Comparison of ENCODE assay signal across 9 mouse cellular contexts in the genomic region with DNA sequence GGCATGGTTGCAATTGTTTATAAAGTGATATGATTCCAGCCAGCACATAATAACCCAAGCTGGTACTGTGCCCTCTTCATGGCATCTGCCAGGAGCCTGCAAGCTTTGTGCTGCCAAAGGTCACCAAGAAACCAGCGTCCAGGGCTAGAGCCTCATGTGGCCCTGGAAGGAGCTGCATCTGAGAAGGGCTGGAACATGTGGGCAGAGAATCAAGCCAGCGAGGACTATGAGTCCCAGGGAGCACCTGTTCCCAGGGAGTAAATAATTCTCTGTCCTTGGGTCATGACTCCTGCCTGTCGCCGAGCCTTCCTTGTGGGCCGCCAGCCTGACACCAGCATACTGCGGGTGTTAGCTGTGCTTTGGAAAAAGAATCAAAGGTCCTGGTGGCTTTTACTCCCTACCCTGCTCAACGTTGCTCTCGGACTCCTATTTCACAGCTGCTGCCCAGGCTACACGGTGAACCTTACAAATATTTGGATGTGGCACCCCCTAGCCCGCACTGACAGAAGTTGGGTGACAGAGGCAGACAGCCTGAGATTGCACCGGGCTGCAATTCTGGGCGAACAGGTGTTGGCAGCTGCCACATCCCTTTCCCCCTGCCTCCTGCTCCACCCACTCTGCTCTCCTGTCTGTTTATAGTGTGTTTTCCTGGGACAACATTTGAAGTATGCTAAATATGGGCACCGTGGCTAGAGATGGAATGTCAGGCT.
DNase-seq lines count a peak whose midpoint lies in the region; ATAC-seq and TF ChIP-seq lines count a peak whose summit lies in the region.
"Had no signal": no experiment of that assay in that cellular context is flagged by ENCODE, and none has a peak within 500 bp of the region (broad histone marks: within the 10 kb centered on the region; RNA-seq: fewer than 3 reads in every experiment).

No protein-coding gene starts in this region.

- peak; percentile 27; the same call in 1 of the 2 replicates for ATAC-seq in hindbrain, embryonic 16.5 days
- no peak for ATAC-seq in hindbrain, embryonic 13.5 days (ENCODE audit: low FRiP score)
- peak; percentile 17; the same call in 1 of the 2 replicates for ATAC-seq in liver, postnatal 0 days
- no peak for ATAC-seq in forebrain, postnatal 0 days
- ATAC-seq in monocyte, adult 5-6 weeks (replicated peaks; ENCODE audit: insufficient number of reproducible peaks, low FRiP score, low TSS enrichment, poor library complexity, severe bottlenecking): no peak
- no peak for ATAC-seq in forebrain, embryonic 11.5 days (replicated peaks; ENCODE audit: low FRiP score)

- no peaks in the 10 kb centered on the region for H3K36me3 ChIP-seq in hindbrain, embryonic 16.5 days (ENCODE audit: control insufficient read depth, insufficient read depth, low read length)
- no peaks in the 10 kb centered on the region for H3K36me3 ChIP-seq in hindbrain, embryonic 13.5 days
- no peaks in the 10 kb centered on the region for H3K36me3 ChIP-seq in liver, postnatal 0 days (replicated peaks; ENCODE audit: insufficient read depth, low read length)
- H3K36me3 ChIP-seq in forebrain, postnatal 0 days (ENCODE audit: insufficient read depth): no peaks in the 10 kb centered on the region
- H3K36me3 ChIP-seq in forebrain, embryonic 11.5 days (ENCODE audit: control insufficient read depth, insufficient read depth, low read length): no peaks in the 10 kb centered on the region
- H3K36me3 ChIP-seq: midbrain, embryonic 12.5 days had no signal

- no peaks in the 10 kb centered on the region for H3K27me3 ChIP-seq in hindbrain, embryonic 16.5 days (replicated peaks; ENCODE audit: control insufficient read depth, insufficient read depth, low read length)
- H3K27me3 ChIP-seq in hindbrain, embryonic 13.5 days: no peaks in the 10 kb centered on the region
- no peaks in the 10 kb centered on the region for H3K27me3 ChIP-seq in liver, postnatal 0 days (ENCODE audit: insufficient read depth, low read length)
- no peaks in the 10 kb centered on the region for H3K27me3 ChIP-seq in forebrain, postnatal 0 days (ENCODE audit: insufficient read depth, low read length)
- no peaks in the 10 kb centered on the region for H3K27me3 ChIP-seq in forebrain, embryonic 11.5 days (ENCODE audit: control insufficient read depth, insufficient read depth, low read length)

- H3K4me1 ChIP-seq in hindbrain, embryonic 16.5 days (ENCODE audit: control insufficient read depth, insufficient read depth, low read depth, low read length): no peaks in the 10 kb centered on the region
- H3K4me1 ChIP-seq in hindbrain, embryonic 13.5 days (replicated peaks): no peaks in the 10 kb centered on the region
- H3K4me1 ChIP-seq in liver, postnatal 0 days (ENCODE audit: insufficient read depth): 0 out of 2 replicates have a peak, but pooled peaks cover 2% of the 10 kb centered on the region
- no peaks in the 10 kb centered on the region for H3K4me1 ChIP-seq in forebrain, postnatal 0 days (ENCODE audit: insufficient read depth)
- H3K4me1 ChIP-seq in forebrain, embryonic 11.5 days (replicated peaks; ENCODE audit: control insufficient read depth, insufficient read depth, low read length): no peaks in the 10 kb centered on the region
- H3K4me1 ChIP-seq: midbrain, embryonic 12.5 days had no signal

- H3K4me2 ChIP-seq in hindbrain, embryonic 16.5 days (ENCODE audit: low read length): no peak overlapping the region
- no peak overlapping the region for H3K4me2 ChIP-seq in hindbrain, embryonic 13.5 days
- H3K4me2 ChIP-seq in liver, postnatal 0 days (ENCODE audit: low read depth, low read length): no peak overlapping the region
- H3K4me2 ChIP-seq in forebrain, postnatal 0 days (ENCODE audit: low read depth): no peak overlapping the region
- H3K4me2 ChIP-seq in forebrain, embryonic 11.5 days (ENCODE audit: low read depth, low read length, severe bottlenecking): no peak overlapping the region
- H3K4me2 ChIP-seq: midbrain, embryonic 12.5 days had no signal

- H3K4me3 ChIP-seq in hindbrain, embryonic 16.5 days (ENCODE audit: low read length): no peak overlapping the region
- no peak overlapping the region for H3K4me3 ChIP-seq in hindbrain, embryonic 13.5 days
- no peak overlapping the region for H3K4me3 ChIP-seq in liver, postnatal 0 days (ENCODE audit: low read depth, low read length)
- no peak overlapping the region for H3K4me3 ChIP-seq in forebrain, postnatal 0 days (ENCODE audit: low read depth, low read length)
- H3K4me3 ChIP-seq in forebrain, embryonic 11.5 days (ENCODE audit: low read depth, low read length): no peak overlapping the region
- H3K4me3 ChIP-seq: midbrain, embryonic 12.5 days had no signal

- H3K27ac ChIP-seq in hindbrain, embryonic 16.5 days (ENCODE audit: low read depth, low read length): no peak overlapping the region
- no peak overlapping the region for H3K27ac ChIP-seq in hindbrain, embryonic 13.5 days
- H3K27ac ChIP-seq in liver, postnatal 0 days (ENCODE audit: low read depth): no peak overlapping the region
- H3K27ac ChIP-seq in forebrain, postnatal 0 days (ENCODE audit: low read depth, low read length): no peak overlapping the region
- H3K27ac ChIP-seq in forebrain, embryonic 11.5 days (ENCODE audit: low read depth, low read length): no peak overlapping the region
- H3K27ac ChIP-seq: midbrain, embryonic 12.5 days had no signal

- no peaks in the 10 kb centered on the region for H3K9me3 ChIP-seq in hindbrain, embryonic 16.5 days (ENCODE audit: control insufficient read depth, low read length)
- H3K9me3 ChIP-seq in hindbrain, embryonic 13.5 days: no peaks in the 10 kb centered on the region
- no peaks in the 10 kb centered on the region for H3K9me3 ChIP-seq in liver, postnatal 0 days (ENCODE audit: low read length)
- no peaks in the 10 kb centered on the region for H3K9me3 ChIP-seq in forebrain, postnatal 0 days (ENCODE audit: low read length)
- H3K9me3 ChIP-seq in forebrain, embryonic 11.5 days (ENCODE audit: control insufficient read depth, low read length): no peaks in the 10 kb centered on the region
- H3K9me3 ChIP-seq: midbrain, embryonic 12.5 days had no signal

- TF ChIP-seq CTCF in liver, postnatal 0 days (IDR thresholded peaks at IDR 0.05; ENCODE audit: low read depth): peak; percentile 36
- no peak for TF ChIP-seq CTCF in forebrain, postnatal 0 days (IDR thresholded peaks at IDR 0.05; ENCODE audit: low read depth)

- peak; percentile 37 for DNase-seq in R1 (ENCODE audit: low read depth, low spot score)
- DNase-seq in gastrocnemius, postnatal 10 days: peak; percentile 42
- no peak for DNase-seq in liver, postnatal 0 days
- DNase-seq in forebrain, postnatal 0 days: no peak
- DNase-seq in forebrain, embryonic 11.5 days (ENCODE audit: low spot score): no peak

- TF ChIP-seq EP300 in liver, postnatal 0 days (IDR thresholded peaks at IDR 0.05; ENCODE audit: low read depth): no peak

- no peak overlapping the region for H3K9ac ChIP-seq in hindbrain, embryonic 16.5 days (ENCODE audit: low read depth, low read length)
- no peak overlapping the region for H3K9ac ChIP-seq in hindbrain, embryonic 13.5 days
- no peak overlapping the region for H3K9ac ChIP-seq in liver, postnatal 0 days (replicated peaks)
- H3K9ac ChIP-seq in forebrain, postnatal 0 days: no peak overlapping the region
- H3K9ac ChIP-seq in forebrain, embryonic 11.5 days (ENCODE audit: low read length): no peak overlapping the region
- H3K9ac ChIP-seq: midbrain, embryonic 12.5 days had no signal

- WGBS in hindbrain, embryonic 16.5 days: 64% methylated on average over 13 of the region's 13 CpGs
- 69% methylated on average over 13 of the region's 13 CpGs for WGBS in hindbrain, embryonic 13.5 days
- WGBS in liver, postnatal 0 days (ENCODE audit: insufficient replicate concordance): 62% methylated on average over 13 of the region's 13 CpGs
- 70% methylated on average over 13 of the region's 13 CpGs for WGBS in forebrain, postnatal 0 days
- WGBS in forebrain, embryonic 11.5 days: 68% methylated on average over 13 of the region's 13 CpGs

Comparison
In these comparisons a context has a peak if more than half of its experiments do, and no peak if none do; other contexts are left out.
1. ATAC-seq: peak in hindbrain, embryonic 16.5 days (single experiment) and liver, postnatal 0 days (single experiment); none in hindbrain, embryonic 13.5 days (single experiment), forebrain, postnatal 0 days (single experiment), monocyte, adult 5-6 weeks (single experiment) and forebrain, embryonic 11.5 days (single experiment).
2. DNase-seq: peak in R1 (single experiment) and gastrocnemius, postnatal 10 days (single experiment); none in liver, postnatal 0 days (single experiment), forebrain, postnatal 0 days (single experiment) and forebrain, embryonic 11.5 days (single experiment).